Mouse (Mus musculus) right cerebral cortex, postnatal 36 days (tissue): ENCODE measurements around the gene Yaf2.
"Not testable (repeated sequence)": the region's sequence is repeated elsewhere in the genome, so short reads cannot be mapped to it uniquely, and the experiment has no call there.

Experiments
- DNase-seq, 2 experiments: peaks; one replicate each; pipeline ENCODE4 v3.0.0; 2022; ENCODE audit warnings: low spot score in 2 of 2, mixed read lengths in 1 of 2

Gene Yaf2

GRCm38 (mm10) chr15:93336925-93337761 lies at the start of gene Yaf2:
TSS of gene Yaf2 (minus strand) at chr15:93336935.
- peak; percentile 79 for DNase-seq

GRCm38 (mm10) chr15:93381337-93381736 lies 44.6 kb upstream of the Yaf2 start:
- no peak for DNase-seq

GRCm38 (mm10) chr15:93379177-93379576 lies 42.4 kb upstream of the Yaf2 start:
- DNase-seq, result no peak

GRCm38 (mm10) chr15:93375696-93376095 lies 39.0 kb upstream of the Yaf2 start:
- DNase-seq, result no peak

- not testable (repeated sequence) for DNase-seq
Measured at GRCm38 (mm10) chr15:93372525-93373119, 35.9 kb upstream of the Yaf2 start.

GRCm38 (mm10) chr15:93371838-93372237 lies 35.1 kb upstream of the Yaf2 start:
- no peak for DNase-seq

GRCm38 (mm10) chr15:93368558-93368957 lies 31.8 kb upstream of the Yaf2 start:
- DNase-seq, result peak in 1 of 2 experiments; percentile 4

GRCm38 (mm10) chr15:93365561-93365960 lies 28.8 kb upstream of the Yaf2 start:
- DNase-seq, result no peak

- no peak for DNase-seq
Measured at GRCm38 (mm10) chr15:93358346-93359095, 21.8 kb upstream of the Yaf2 start.

- DNase-seq, result no peak
Measured at GRCm38 (mm10) chr15:93340630-93341379, 4.1 kb upstream of the Yaf2 start.

- no peak for DNase-seq
Measured at GRCm38 (mm10) chr15:93336658-93336924, 144 bp downstream of the Yaf2 start.

- DNase-seq, result no peak
Measured at GRCm38 (mm10) chr15:93335821-93336657, 696 bp downstream of the Yaf2 start.

- no peak for DNase-seq
Measured at GRCm38 (mm10) chr15:93331256-93331655, 5.5 kb downstream of the Yaf2 start.

- no peak for DNase-seq
Measured at GRCm38 (mm10) chr15:93327235-93327634, 9.5 kb downstream of the Yaf2 start.

GRCm38 (mm10) chr15:93326651-93327050 lies 10.1 kb downstream of the Yaf2 start:
- no peak for DNase-seq

GRCm38 (mm10) chr15:93325360-93325759 lies 11.4 kb downstream of the Yaf2 start:
- DNase-seq, result no peak

GRCm38 (mm10) chr15:93318781-93319180 lies 18.0 kb downstream of the Yaf2 start:
- no peak for DNase-seq

- DNase-seq, result not testable (repeated sequence)
Measured at GRCm38 (mm10) chr15:93310304-93310703, 26.4 kb downstream of the Yaf2 start.

- DNase-seq, result no peak
Measured at GRCm38 (mm10) chr15:93298197-93298596, 38.5 kb downstream of the Yaf2 start.

- no peak for DNase-seq
Measured at GRCm38 (mm10) chr15:93294483-93294882, 42.3 kb downstream of the Yaf2 start.

GRCm38 (mm10) chr15:93288321-93288720 lies 48.4 kb downstream of the Yaf2 start:
- DNase-seq, result no peak
